Mouse (Mus musculus) cerebellum, postnatal 14 days (tissue): ENCODE data around the gene Med24.

Source experiments
- DNase-seq, 2 experiments: peaks; one replicate each; pipeline ENCODE4 v3.0.0; 2021; ENCODE audit warnings: mixed read lengths in 2 of 2

Med24 gene

DNA sequence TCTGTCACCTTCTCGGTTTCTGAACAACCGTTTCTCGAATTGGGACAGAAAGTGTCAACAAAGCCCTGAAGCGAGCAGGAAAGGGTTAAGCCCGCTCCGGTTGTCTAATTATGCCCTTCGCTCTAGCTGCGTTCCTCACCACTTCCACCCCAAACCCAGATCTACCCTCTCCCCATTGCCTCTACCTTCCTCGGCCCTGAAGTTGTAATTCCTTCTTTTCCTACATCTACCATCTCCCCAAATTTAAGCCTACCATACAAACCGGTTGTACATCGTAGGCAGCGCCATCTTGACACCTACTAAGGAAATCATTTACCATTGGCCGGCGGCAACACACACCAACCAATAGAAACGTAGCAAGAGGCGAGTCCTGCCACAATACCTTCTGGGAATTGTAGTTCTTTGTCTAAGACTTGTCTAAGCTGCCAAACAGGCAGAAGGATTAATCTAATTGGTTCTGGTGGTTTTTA, at the start of gene Med24:
TSS of gene Med24 (minus strand) at position 317 of the 470 bp plus-strand sequence.
- DNase-seq: peak; percentile 85 to 90

DNA sequence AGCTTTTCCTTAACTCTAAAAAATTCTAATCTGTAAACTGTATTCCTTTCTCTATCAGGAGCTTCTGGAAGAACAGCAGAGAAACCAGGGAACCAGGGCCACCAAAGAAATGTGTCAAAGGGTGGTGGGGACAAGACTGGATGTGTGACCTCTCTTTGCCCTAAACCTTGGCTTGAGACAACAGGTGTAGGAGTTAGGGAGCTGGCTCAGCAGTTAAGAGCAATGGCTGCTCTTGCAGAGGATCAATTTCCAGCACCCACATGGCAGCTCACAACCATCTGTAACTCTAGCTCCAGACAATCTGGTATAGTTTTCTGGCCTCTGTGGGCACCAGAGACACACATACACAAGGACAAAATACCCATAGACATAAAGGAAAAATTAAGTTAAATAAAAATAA, 48.7 kb upstream of the Med24 start:
- no peak for DNase-seq

DNA sequence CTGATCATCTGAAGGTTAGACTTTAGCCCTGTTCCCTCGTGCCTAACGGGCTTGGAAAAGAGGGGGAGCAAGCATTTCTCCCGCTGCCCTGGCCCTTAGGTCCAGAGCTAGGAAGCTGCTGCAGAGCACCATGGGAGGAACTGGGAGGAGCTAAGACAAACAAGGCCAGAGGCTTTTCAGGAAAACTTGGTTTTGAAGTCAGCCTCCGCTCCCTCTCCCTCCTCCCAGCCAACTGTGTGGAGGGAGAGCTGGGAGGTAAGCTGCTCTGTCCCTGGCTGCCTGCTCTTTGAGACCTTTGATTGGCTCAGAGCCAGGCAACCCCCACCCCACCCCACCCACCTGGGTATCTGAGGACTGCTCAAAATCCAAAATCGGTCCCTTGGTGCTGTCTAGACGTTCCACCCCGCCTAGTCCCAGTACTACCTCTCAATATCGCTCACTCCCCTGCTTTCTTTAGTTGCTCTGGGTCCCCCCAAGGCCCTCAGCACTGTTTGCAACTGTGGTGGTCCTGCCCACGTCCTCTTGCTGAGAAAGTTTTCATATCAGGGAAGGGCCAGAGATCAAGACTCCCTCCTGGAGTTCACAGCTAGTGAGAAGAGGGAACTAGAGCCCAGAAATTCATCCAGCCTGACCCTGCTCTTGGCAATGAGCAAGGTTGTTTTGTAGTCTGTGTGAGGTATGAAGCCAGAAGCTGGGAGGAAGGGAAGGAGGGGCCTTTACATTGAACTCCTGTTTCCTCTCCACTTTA, 47.8 kb upstream of the Med24 start:
- DNase-seq: peak in 1 of 2 experiments; percentile 16

DNA sequence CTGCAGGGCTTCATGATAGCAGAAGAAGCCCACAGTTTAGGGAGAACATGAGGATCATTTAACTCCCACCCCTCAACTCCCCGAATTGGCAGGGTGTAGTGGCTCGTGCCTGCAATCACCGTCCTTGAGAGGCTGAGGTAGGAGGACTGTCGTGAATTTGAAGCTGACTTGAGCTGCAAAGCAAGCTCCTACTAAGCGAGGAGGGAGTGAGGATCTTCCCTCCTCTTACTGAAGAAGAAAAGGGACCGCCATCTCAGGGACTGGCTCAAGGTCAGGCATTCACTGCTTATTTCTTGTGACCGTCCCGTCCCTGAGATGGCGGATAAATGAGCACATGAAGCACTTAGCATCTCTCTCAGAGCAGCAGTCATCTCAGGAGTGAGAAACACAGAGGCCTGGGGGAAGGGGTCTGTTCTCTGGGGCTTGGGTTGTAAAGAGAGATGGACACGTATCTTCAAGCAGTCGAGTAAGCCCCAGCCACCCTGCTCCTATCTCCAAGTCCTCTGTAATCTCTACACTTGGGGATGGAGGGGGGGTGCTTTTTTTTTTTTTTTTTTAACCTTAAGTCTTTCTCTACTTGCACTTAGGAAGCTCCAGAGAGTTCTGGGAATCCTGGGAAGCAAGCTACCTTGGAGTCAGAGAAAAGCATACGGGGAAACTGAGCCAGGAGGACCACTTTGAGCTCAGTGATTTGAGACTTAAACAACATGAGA, 47.0 kb upstream of the Med24 start:
- peak in 1 of 2 experiments; percentile 18 for DNase-seq

DNA sequence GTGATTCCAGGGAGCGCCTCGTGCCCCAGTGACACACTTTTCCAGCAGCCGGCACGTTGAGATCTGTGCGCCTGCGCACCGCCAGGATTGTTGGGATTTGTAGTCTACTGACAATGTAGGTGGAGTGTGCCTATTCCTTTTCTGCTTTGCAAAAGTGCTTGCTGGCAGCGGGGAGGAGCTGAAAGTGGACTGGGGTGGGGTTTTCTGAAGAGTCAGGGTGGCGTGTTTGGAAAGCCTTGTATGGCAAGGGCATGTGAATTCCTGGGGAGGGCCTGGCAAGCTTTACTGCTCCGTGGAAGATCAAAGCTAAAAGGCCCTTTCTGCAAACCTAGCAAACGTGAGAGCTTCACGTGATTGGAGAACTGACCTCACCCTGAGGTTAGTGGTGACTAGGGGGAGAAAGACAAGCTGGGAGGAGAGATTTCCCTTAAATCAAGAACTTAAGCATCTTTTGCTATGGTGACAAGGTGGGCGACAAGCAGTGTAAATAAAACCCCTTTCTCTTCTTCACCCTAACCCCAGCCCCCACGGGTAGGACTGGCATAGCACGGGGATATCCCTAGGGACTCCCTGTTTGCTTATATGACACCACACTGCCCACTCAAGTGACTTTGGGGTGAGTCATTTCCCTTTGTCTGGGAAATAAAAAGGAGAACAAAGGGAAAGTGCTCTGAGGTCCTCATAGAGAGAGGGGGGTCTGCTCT, 46.3 kb upstream of the Med24 start:
- DNase-seq: peak; percentile 98 to 99

DNA sequence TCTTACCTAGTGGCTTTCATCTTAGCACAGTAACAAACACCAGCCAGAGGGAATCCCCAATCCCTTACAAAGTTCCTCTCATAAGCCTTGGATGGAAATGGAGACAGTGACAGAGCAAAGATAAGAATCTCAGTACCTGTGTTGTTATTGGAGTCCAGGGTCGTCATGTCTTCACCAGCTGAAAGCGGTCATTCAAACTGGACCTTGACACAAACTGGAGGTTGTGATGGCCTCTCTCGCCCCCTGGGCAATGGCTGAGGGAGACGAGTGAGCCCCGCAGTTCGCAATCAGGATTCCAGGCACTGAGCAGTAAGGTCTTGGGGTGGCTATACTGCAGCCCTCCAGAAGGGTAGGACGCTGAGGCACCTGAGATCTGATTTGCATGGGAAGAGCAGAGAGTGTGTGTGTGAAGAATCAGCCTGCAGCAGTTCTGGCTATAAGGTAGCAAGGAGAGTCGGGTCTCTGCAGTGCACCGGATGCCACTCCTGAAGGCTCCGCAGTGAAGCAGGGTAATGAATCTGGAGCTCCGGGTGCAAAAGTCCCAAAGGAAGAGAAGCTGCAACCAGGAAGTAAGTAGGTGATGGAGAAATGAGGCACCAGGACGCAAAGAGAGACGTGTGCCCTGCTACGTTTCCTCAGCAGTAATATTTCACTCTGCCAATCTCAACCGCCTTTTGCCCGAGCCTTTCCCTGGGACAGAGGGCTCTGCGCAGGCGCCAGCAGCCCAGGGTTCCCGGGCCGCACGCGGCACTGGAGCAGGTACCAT, 45.5 kb upstream of the Med24 start, which contains the start of gene Nr1d1:
TSS of gene Nr1d1 (minus strand) at position 752 of the 766 bp plus-strand sequence.
- DNase-seq: no peak

DNA sequence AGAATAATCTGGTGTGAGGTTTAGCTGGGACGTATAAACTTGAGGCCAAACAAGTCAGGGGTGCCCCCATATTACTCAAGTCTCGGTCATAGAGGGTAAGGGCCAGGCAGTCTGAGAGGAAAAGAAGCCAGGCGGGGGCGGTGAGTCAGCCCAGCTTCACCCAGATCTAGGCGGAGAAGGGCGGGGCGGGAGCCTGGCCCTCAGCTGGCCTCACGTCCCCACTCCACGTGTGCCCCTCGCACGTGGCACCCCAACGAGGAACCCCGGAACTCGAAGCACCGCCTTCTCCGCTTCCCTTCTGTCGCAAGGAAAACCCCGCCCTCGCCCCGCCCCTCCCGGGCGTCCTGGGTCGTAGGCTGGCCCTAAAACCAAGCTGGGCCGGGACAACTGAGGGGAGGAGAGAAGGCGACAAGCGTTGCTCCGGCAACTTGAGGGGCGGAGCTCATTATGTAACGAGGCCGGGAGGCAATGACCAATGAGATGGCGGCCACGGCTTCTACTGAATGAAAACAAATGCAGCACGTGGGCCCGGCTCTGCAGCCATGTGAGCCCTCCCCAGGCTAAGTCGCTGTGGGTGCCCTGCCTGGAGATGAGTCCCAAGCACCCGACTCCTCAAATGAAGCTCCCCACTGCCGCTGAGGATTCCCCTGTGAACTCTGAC, 44.5 kb upstream of the Med24 start:
- peak; percentile 96 for DNase-seq

DNA sequence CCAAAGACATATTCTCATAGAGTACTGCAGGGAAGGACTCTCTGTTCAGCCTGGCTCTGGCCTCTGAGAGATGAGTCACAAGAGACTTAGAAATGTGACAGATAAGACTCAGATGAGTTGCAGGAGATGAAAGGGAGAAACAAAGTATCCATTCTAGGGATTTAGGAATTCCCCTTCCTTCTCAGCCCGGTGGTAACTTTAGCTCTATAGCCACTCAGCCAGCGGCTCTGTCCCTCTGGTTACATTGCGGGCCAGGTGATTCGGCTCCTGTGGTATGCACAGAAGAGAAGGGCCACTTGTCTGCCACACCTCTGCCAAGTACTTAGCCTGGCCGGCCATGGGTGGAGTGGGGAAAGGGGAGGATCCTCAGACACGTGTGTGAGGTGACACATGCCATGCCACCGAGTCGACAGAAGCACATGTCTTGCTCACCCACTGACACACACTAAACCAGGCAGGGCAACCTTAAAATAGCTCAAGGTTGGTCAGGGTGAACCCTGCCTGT, 43.5 kb upstream of the Med24 start:
- DNase-seq: peak in 1 of 2 experiments; percentile 41

DNA sequence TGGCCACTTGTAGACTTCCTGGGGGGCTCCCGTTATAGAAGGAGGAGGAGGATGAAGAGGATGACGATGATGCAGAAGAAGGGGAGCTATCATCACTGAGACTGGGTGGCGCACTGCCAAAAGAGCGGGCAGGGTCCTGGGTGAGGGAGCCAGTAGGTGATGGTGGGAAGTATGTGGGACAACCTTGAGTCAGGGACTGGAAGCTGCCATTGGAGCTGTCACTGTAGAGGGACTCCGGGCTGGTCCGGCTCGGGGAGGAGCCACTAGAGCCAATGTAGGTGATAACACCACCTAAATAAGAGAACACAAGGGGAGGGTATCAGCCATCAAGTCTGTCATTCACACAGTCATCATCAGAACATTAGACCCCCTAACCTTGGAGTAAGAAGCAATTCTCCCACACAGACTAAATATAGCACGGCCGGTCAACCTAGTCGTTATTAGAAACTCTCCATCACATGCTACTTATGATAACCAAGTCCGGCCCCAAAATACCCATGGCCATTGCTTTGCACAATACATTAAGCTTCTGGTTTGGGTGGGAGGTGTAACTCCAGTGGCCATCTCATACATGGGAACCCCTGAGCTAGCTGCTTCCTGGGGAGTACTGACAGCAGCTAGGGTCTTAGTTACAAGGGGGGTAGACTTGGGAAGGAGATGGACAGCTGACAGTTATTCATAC, 42.8 kb upstream of the Med24 start:
- DNase-seq: peak; percentile 48 to 72

DNA sequence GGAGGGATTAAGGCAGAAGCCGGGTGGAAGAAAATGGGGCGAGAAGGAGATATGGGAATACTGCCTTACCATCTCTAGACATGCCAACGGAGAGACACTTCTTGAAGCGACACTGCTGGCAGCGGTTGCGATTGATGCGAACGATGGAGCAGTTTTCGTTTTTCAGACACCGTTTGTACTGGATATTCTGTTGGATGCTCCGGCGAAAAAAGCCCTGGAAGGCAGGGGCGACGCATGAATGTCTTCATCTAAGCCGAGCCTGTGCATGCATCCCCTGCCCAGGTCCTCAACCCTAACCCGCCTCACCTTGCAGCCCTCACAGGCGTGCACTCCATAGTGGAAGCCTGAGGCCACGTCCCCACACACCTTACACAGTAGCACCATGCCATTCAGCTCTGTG, 41.9 kb upstream of the Med24 start:
- no peak for DNase-seq

DNA sequence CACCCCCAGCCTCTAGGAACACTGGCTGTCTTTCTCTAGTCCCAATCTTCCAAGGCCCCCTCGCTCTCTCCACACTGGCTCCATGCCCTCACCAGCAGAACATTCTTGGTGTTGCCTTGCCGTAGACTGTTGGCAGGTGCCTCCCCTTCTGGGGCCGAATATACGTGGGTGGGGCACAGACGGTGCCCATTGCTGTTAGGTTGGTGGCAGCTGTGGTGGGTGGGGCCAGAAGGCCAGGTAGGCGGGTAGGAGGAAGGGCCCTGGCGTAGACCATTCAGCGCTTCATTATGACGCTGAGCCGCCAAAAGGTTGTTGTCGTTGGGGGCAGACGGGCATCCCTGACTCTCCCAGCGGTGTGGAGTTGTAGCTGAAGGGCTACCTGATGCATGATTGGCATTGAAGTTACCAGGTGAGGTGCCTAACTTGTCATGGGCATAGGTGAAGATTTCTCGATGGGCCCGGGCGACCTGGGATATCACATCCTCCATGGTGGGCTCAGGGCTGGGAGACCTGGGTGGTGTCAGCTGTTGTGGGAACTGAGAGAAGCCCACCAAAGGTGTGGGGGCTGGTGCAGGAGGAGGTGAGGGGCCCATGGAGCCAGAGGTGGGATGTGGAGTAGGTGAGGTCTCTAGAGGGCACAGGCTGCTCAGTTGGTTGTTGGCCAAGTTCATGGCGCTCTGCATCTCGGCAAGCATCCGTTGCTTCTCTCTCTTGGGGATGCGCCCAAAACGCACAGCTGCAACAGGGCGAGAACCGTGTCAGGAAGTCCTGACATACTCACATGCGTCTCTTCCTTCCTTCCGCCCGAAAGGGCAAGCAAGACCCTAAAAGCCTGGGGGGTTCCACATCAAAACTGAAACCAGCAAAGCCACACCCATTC, 41.1 kb upstream of the Med24 start:
- DNase-seq: peak in 1 of 2 experiments; percentile 30

DNA sequence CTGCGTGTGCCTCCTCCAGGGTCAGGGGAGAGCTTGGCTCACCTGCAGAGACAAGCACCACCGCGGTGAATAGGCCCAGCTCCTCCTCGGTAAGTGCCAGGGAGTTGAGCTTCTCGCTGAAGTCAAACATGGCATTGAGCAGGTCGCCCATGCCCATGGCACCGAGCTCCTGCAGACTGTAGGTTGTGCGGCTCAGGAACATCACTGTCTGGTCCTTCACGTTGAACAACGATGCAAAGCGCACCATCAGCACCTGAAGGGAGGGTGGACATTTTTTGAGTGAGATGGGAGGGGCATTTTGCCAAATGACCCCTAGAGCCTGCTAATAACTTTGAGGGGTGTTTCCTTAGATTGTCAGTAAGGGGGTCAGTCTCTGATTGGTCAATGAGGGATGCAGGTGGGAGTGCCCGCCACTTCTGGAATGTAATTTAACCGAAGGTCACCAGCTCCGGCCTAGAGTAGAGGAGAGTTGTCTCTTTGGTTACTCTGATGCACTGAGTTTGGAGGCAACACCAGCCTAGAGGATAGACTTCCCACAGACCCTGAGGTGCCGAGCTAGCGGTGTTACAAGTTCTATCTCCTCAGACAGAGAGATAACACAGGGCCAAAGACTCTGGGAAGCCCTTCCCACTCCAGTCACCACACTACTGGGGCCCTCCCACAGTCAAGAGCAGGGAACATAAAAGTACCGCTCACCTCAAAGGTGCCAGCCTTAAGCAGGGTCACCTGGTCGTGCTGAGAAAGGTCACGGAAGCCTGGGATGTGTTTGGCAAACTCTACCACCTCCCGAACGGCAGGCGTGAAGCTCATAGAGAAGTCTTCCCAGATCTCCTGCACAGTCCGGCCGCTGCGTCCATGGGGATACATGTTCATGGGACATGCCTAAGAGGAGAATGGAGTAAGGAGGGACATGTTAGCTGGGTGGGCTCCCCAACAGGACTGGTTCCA, 40.0 kb upstream of the Med24 start:
- DNase-seq: no peak

DNA sequence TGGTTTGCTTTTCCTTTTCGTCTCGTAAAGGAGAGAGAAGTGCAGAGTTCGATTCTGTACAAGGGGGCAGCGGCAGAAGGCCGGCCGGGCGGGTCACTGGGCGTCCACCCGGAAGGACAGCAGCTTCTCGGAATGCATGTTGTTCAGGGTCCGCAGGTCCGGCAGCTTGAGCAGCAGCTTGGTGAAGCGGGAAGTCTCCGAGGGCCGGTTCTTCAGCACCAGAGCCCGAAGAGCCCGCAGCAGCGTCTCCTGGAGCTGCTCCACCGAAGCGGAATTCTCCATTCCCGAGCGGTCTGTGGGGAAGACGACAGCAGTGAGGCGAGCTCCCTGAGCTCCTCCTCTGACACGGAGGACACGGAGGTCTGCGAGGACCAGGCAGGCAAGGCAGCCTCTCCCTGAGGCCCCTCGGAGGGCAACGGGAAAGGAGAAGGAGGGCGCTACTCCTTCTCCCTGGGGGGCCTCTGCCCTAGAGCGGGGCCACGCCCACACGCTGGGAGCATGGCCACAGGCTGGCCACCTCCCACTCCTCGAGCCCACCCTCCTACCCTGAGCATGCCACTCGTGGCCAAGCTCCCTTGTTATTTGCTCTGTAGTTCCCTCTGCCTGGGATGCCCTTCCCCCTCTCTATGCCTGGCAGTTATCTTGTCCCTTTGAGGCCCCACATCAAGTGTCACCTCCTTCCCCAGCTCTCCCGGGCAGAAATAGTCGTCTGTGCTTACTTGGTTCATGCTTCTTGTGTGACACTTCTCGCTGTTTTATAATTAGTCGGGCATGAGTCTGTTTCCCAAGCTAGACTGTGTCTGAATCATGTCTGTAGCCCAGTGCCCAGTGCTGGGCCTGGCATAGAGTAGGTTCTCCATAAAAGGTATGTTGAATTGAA, 39.1 kb upstream of the Med24 start:
- peak; percentile 54 to 57 for DNase-seq

DNA sequence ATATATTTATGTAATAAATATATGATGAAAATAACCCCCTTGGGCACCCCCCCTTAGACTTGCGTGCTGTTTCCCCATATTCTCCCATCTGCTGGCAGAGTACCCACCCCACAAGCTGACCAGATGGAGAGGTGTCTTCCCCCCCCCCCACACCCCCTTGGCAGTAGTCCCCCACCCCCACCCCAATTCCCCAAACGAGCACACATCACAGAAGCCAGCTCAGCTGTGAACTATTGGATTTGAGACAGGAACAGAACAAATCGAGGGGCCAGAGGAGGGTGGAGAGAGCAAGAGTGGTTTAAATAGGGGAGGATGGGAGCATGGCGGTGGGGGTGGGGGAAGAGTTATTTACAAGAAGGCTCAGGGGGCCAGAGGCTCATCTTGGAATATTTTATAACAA, 38.5 kb upstream of the Med24 start:
- peak; percentile 29 to 54 for DNase-seq

DNA sequence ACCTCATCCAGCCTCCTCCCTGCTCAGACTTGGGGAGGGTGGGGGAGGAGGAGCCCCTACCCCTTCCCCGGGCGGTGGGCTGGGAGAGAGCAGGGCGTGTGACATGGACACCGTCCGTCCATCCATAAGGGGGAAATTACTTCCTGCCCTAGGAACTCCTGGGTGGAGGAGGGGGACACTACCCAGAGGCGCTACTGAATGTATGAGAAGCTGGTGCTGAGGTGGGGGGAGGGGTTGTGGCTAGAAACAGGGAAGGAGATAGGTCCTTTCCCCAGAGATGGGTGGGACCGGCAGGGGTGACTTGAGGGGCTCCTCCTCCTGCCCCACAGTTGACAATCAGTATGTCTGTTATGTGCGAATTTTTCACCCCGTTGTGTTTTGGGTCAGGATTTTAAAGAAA, 38.0 kb upstream of the Med24 start:
- DNase-seq: peak; percentile 50 to 73

DNA sequence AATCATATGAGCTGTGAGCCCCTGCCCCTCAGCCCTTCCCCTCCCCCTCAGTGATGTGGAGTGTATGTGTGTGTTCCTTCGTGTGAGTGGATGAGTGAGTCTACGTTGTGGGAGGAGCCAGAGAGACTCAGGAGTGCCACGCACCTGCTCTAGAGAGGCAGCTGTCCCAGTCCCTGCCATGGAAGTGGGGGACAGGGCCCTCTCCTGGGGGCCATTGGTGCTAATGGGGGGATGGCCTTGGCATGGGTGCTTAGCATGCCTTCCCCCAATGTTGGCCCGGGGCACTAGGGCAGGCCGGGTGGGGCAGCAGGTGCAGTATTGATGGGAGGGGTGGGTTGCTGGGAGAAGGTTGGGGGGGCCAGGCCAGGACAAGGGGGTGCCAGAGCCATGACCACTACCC, 37.6 kb upstream of the Med24 start:
- DNase-seq: peak; percentile 26 to 40

DNA sequence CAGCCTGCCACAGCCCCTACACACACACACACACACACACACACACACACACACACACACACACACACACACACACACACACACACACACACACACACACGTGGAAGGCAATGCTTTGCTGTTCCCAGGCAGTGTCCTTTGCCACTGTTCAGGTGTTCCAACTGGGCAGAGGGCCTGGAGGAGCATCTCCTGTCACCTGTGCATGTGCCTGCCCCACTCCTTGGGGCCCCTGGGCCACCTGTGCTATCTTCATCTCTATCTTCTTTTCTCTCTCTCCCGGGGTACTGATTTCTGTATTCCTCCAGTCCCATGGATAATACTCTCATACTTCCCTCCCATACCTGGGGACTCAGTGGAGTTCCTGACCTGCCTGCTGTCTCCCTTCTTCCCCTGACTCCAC, 37.1 kb upstream of the Med24 start:
- peak; percentile 34 to 52 for DNase-seq
